Mouse (Mus musculus) layer of hippocampus, adult 2 months (tissue): ENCODE results near the gene Hlcs. TPM values are rescaled to one million over a fixed set of nuclear protein-coding genes. Genes with fewer than 3 reads are reported as not detected.

Experiments used
- DNase-seq, 2 experiments: peaks; one replicate each; pipeline ENCODE4 v3.0.0; 2022; ENCODE audit warnings: low spot score in 2 of 2
- H3K27ac ChIP-seq: fragments of 200-600 bp; 2 replicates; pipeline ENCODE4 v1.8.1; 2022
- H3K4me3 ChIP-seq: fragments of 200-600 bp; 2 replicates; pipeline ENCODE4 v1.8.1; 2022; ENCODE audit warnings: mild to moderate bottlenecking
- CTCF ChIP-seq: fragments of 200-600 bp; conservative IDR thresholded peaks from 2 replicates; pipeline ENCODE4 v1.8.1; 2022; ENCODE audit warnings: antibody characterized with exemption, mild to moderate bottlenecking, moderate library complexity
- total RNA-seq, 2 experiments: library from RNA; stranded (reverse); gene quantifications; 2 replicates each; pipeline ENCODE4 v1.2.3; 2021

Hlcs gene
- total RNA-seq, 2 experiments from 2014 or later = 14.0 to 15.2 TPM

- Histone ChIP-seq H3K27ac (no peak overlapping the region), H3K4me3 (peak overlapping the region; percentile 8; the same call in 1 of the 2 replicates)
- TF ChIP-seq CTCF = no peak
- DNase-seq = no peak
These were observed 121.7 kb downstream of the Hlcs start for GRCm38 (mm10) chr16:94191379-94192315.

- Histone ChIP-seq H3K4me3 (no peak overlapping the region), H3K27ac (no peak overlapping the region)
- DNase-seq = no peak
- no peak for TF ChIP-seq CTCF
These were observed 123.1 kb downstream of the Hlcs start for GRCm38 (mm10) chr16:94190256-94190655.

- no peak overlapping the region for H3K27ac ChIP-seq
- no peak for DNase-seq
- no peak for TF ChIP-seq CTCF
- no peak overlapping the region for H3K4me3 ChIP-seq
These were observed 126.8 kb downstream of the Hlcs start for GRCm38 (mm10) chr16:94186526-94186925.

- Histone ChIP-seq H3K4me3 (no peak overlapping the region), H3K27ac (no peak overlapping the region)
- DNase-seq = no peak
- no peak for TF ChIP-seq CTCF
These were observed 127.9 kb downstream of the Hlcs start for GRCm38 (mm10) chr16:94185430-94185829.

- no peak for TF ChIP-seq CTCF
- Histone ChIP-seq H3K4me3 (no peak overlapping the region), H3K27ac (no peak overlapping the region)
- DNase-seq = no peak
These were observed 133.1 kb downstream of the Hlcs start for GRCm38 (mm10) chr16:94180122-94180870.

- DNase-seq = no peak
- Histone ChIP-seq H3K27ac (no peak overlapping the region), H3K4me3 (no peak overlapping the region)
- no peak for TF ChIP-seq CTCF
These were observed 133.8 kb downstream of the Hlcs start for GRCm38 (mm10) chr16:94179341-94180121.

- no peak overlapping the region for H3K27ac ChIP-seq
- TF ChIP-seq CTCF = no peak
- no peak for DNase-seq
- H3K4me3 ChIP-seq = no peak overlapping the region
These were observed 134.7 kb downstream of the Hlcs start for GRCm38 (mm10) chr16:94178441-94179220.

- TF ChIP-seq CTCF = no peak
- H3K4me3 ChIP-seq = no peak overlapping the region
- no peak overlapping the region for H3K27ac ChIP-seq
- peak in 1 of 2 experiments; percentile 30 for DNase-seq
These were observed 136.1 kb downstream of the Hlcs start for GRCm38 (mm10) chr16:94176997-94177857.

- H3K27ac ChIP-seq = no peak overlapping the region
- no peak for DNase-seq
- no peak for TF ChIP-seq CTCF
- H3K4me3 ChIP-seq = no peak overlapping the region
These were observed 137.9 kb downstream of the Hlcs start for GRCm38 (mm10) chr16:94175366-94175986.

GRCm38 (mm10) chr16:94173361-94173760 is 140.0 kb downstream of the Hlcs start:
- no peak for TF ChIP-seq CTCF
- no peak overlapping the region for H3K27ac ChIP-seq
- no peak overlapping the region for H3K4me3 ChIP-seq
- DNase-seq = no peak

- DNase-seq = no peak
- Histone ChIP-seq H3K4me3 (no peak overlapping the region), H3K27ac (no peak overlapping the region)
- no peak for TF ChIP-seq CTCF
These were observed 143.2 kb downstream of the Hlcs start for GRCm38 (mm10) chr16:94170218-94170617.
